Mouse (Mus musculus) hindbrain, embryonic 10.5 days (tissue): ENCODE results near the gene Tchp. TPM values are rescaled to one million over a fixed set of nuclear protein-coding genes. Genes with fewer than 3 reads are reported as not detected.

Source experiments
- DNase-seq: peaks from one replicate; pipeline ENCODE4 v3.0.0-alpha.2; 2017; ENCODE audit warnings: low spot score
- H3K27ac ChIP-seq: fragments of 300-500 bp; sonication (generic); 2 replicates; pipeline ENCODE4 v1.5.1; 2016; ENCODE audit warnings: mild to moderate bottlenecking, moderate library complexity
- H3K27me3 ChIP-seq: fragments of 300-500 bp; sonication (generic); 2 replicates; pipeline ENCODE4 v1.6.1; 2016; ENCODE audit warnings: mild to moderate bottlenecking; ENCODE audit not compliant: poor library complexity, insufficient read depth, severe bottlenecking
- H3K36me3 ChIP-seq: fragments of 300-500 bp; sonication (generic); 2 replicates; pipeline ENCODE4 v1.6.1; 2016; ENCODE audit warnings: mild to moderate bottlenecking, moderate library complexity
- H3K4me1 ChIP-seq: fragments of 300-500 bp; sonication (generic); replicated peaks from 2 replicates; pipeline ENCODE4 v1.6.1; 2016; ENCODE audit warnings: mild to moderate bottlenecking
- H3K4me3 ChIP-seq: fragments of 300-500 bp; sonication (generic); 2 replicates; pipeline ENCODE4 v1.5.1; 2016; ENCODE audit warnings: mild to moderate bottlenecking, moderate library complexity
- H3K9me3 ChIP-seq: fragments of 300-500 bp; sonication (generic); 2 replicates; pipeline ENCODE4 v1.6.1; 2016; ENCODE audit warnings: mild to moderate bottlenecking, moderate library complexity
- WGBS: fragments of 180-500 bp; shearing (Covaris S2); methylation state at CpG from one replicate; pipeline ENCODE4 v1.1.7; 2016; 5-methylcytosine and 5-hydroxymethylcytosine counted together
- polyA plus RNA-seq: library from polyadenylated mRNA; unstranded; fragments of >200 nt; fragmentation: Nextera tagmentation; extraction: Ambion mirVana; gene quantifications from 2 replicates; pipeline ENCODE4 v1.2.1, GENCODE M21; 2016

Gene Tchp
- polyA plus RNA-seq, 1 experiment from 2014 or later = 17.9 TPM

- no peak overlapping the region for H3K4me3 ChIP-seq
- no peak for DNase-seq
- H3K9me3 ChIP-seq = no peaks in the 10 kb centered on the region
- H3K36me3 ChIP-seq = peaks cover 8% of the 10 kb centered on the region
- no peaks in the 10 kb centered on the region for H3K27me3 ChIP-seq
- H3K27ac ChIP-seq = peak overlapping the region; percentile 35; the same call in 1 of the 2 replicates
- WGBS = 79% methylated on average over 8 of the region's 8 CpGs
- peaks cover 66% of the 10 kb centered on the region for H3K4me1 ChIP-seq
Observed at GRCm38 (mm10) chr5:114681717-114682116, 25.8 kb upstream of the Tchp start.

GRCm38 (mm10) chr5:114685986-114686385 lies 21.6 kb upstream of the Tchp start:
- Histone ChIP-seq H3K27me3 (no peaks in the 10 kb centered on the region), H3K9me3 (no peaks in the 10 kb centered on the region), H3K36me3 (no peaks in the 10 kb centered on the region), H3K4me3 (no peak overlapping the region), H3K27ac (no peak overlapping the region), H3K4me1 (peaks cover 75% of the 10 kb centered on the region)
- DNase-seq = no peak
- 90% methylated on average over 5 of the region's 5 CpGs for WGBS

DNA sequence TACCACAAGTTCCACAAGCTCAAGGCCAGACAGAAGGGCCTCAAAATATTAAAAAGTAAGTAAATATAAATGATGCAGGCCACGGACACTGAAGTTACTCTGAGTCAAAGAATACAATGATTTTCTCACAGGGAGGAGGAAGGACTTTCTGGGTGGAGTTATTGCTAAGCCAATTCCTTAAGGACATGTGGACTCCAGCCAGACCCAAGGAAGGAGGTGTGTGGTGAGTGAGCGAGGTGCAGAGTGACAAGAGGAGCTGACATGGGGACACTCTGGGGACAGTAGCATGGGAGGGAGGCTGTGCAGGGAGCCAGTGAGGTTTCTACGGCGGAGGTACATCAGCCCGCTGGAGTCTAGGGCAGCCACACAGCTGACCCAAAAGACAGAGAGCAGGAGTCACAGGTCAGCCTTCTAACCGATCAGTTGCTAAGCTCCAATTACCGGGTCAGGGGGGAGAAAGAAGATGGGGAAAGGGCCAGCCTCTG lies 20.8 kb upstream of the Tchp start:
- no peak overlapping the region for H3K4me3 ChIP-seq
- peaks cover under 1% of the 10 kb centered on the region; the same call in 1 of the 2 replicates for H3K27me3 ChIP-seq
- H3K4me1 ChIP-seq = peaks cover 73% of the 10 kb centered on the region
- 54% methylated on average over 7 of the region's 7 CpGs for WGBS
- no peaks in the 10 kb centered on the region for H3K9me3 ChIP-seq
- H3K27ac ChIP-seq = no peak overlapping the region
- H3K36me3 ChIP-seq = no peaks in the 10 kb centered on the region
- peak; percentile 23 for DNase-seq

- Histone ChIP-seq H3K36me3 (no peaks in the 10 kb centered on the region), H3K9me3 (no peaks in the 10 kb centered on the region), H3K27me3 (peaks cover 5% of the 10 kb centered on the region; the same call in 1 of the 2 replicates), H3K4me1 (peaks cover 65% of the 10 kb centered on the region), H3K27ac (no peak overlapping the region), H3K4me3 (no peak overlapping the region)
- no peak for DNase-seq
Observed at GRCm38 (mm10) chr5:114687901-114688300, 19.7 kb upstream of the Tchp start.

GRCm38 (mm10) chr5:114688703-114689102 lies 18.9 kb upstream of the Tchp start:
- Histone ChIP-seq H3K27ac (no peak overlapping the region), H3K27me3 (peaks cover 5% of the 10 kb centered on the region; the same call in 1 of the 2 replicates), H3K36me3 (no peaks in the 10 kb centered on the region), H3K9me3 (no peaks in the 10 kb centered on the region), H3K4me3 (no peak overlapping the region), H3K4me1 (peaks cover 57% of the 10 kb centered on the region)
- WGBS = 85% methylated on average over 13 of the region's 13 CpGs
- DNase-seq = no peak

DNA sequence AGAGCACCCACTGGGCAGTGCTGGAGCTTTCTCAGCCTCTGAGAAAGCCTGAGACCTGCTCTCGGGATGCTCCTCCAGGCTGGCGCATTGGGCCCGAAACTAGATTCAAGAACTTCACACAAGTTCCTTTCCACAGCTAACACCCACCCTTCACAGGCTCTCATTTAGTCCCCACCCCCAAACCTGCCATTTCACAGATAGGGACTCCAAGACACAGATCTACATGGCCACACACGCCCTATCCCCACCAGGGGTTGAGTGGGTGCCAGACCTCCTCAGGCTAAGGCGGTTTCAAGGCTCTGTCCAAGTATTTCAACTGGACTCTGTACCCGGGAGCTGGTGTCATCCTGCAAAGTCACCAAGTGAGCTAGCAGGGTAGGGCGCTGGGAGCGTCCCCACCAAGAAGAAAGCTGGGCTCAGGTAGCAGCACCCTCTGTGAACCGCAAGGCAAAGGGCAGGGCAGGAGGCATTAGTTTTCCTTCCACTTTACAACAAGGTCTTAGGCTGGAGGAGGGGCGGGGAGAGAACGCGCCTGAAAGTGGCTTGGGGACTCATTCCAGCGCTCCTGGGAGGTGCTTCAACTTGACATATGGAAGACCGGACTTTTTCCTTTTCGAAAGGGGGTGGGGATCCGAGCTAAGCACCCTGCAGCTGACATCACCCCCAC lies 17.7 kb upstream of the Tchp start:
- 21% methylated on average over 16 of the region's 16 CpGs for WGBS
- peak overlapping the region; percentile 90 for H3K4me3 ChIP-seq
- peaks cover 46% of the 10 kb centered on the region for H3K4me1 ChIP-seq
- H3K36me3 ChIP-seq = no peaks in the 10 kb centered on the region
- H3K27me3 ChIP-seq = peaks cover 5% of the 10 kb centered on the region; the same call in 1 of the 2 replicates
- no peaks in the 10 kb centered on the region for H3K9me3 ChIP-seq
- DNase-seq = peak; percentile 12
- peak overlapping the region; percentile 90 for H3K27ac ChIP-seq

- H3K27me3 ChIP-seq = peaks cover 5% of the 10 kb centered on the region; the same call in 1 of the 2 replicates
- peak within 1 kb of the TSS; percentile 90 for H3K4me3 ChIP-seq
- H3K4me1 ChIP-seq = peaks cover 39% of the 10 kb centered on the region
- DNase-seq = peak; percentile 91
- H3K9me3 ChIP-seq = no peaks in the 10 kb centered on the region
- H3K36me3 ChIP-seq = no peaks in the 10 kb centered on the region
- 3% methylated on average over 75 of the region's 75 CpGs for WGBS
- peak within 1 kb of the TSS; percentile 90 for H3K27ac ChIP-seq
Observed at GRCm38 (mm10) chr5:114690633-114691567, 16.7 kb upstream of the Tchp start, which contains the start of gene Gltp. Gene Gltp (minus strand): TSS chr5:114690984.

DNA sequence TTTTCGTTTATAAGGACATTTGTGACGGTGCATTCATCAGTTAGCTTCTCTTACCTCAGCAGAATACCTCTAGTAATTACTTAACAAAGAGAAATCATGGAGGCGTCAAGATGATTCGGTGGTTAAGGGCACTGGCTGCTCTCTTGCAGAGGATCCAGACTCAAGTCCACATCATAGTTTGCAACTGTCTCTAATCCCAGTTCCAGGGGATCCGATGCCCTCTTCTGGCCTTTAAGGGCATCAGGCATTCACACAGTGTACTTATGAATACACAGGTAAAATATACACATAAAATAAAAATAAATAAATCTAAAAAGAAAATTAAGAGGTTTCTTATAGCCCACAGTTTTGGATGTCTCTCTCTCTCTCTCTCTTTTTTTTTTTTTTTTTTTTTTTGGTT lies 11.8 kb upstream of the Tchp start:
- WGBS = 80% methylated on average over 5 of the region's 5 CpGs
- Histone ChIP-seq H3K36me3 (no peaks in the 10 kb centered on the region), H3K9me3 (no peaks in the 10 kb centered on the region), H3K4me3 (no peak overlapping the region), H3K4me1 (peaks cover 6% of the 10 kb centered on the region), H3K27ac (no peak overlapping the region), H3K27me3 (peaks cover 5% of the 10 kb centered on the region; the same call in 1 of the 2 replicates)
- DNase-seq = no peak

DNA sequence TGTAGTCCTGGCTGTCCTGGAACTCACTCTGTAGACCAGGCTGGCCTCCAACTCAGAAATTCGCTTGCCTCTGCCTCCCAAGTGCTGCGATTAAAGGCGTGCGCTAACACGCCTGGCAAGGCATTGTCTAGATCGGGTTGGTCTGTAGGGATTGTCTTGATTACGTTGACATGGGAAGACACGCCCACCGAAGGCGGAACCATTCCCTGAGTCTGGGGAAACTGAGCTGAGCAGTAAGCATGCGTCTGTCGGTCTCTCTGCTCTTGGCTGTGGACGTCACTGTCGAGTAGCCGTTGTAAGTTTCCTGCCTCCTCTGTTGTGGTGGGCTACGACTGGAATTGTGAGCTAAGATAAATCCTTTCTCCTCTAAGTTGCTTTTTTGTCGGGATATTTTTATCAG lies 10.6 kb upstream of the Tchp start:
- 86% methylated on average over 17 of the region's 17 CpGs for WGBS
- no peaks in the 10 kb centered on the region for H3K9me3 ChIP-seq
- no peak for DNase-seq
- no peak overlapping the region for H3K4me3 ChIP-seq
- no peak overlapping the region for H3K27ac ChIP-seq
- peaks cover 3% of the 10 kb centered on the region; the same call in 1 of the 2 replicates for H3K27me3 ChIP-seq
- H3K36me3 ChIP-seq = no peaks in the 10 kb centered on the region
- H3K4me1 ChIP-seq = no peaks in the 10 kb centered on the region

DNA sequence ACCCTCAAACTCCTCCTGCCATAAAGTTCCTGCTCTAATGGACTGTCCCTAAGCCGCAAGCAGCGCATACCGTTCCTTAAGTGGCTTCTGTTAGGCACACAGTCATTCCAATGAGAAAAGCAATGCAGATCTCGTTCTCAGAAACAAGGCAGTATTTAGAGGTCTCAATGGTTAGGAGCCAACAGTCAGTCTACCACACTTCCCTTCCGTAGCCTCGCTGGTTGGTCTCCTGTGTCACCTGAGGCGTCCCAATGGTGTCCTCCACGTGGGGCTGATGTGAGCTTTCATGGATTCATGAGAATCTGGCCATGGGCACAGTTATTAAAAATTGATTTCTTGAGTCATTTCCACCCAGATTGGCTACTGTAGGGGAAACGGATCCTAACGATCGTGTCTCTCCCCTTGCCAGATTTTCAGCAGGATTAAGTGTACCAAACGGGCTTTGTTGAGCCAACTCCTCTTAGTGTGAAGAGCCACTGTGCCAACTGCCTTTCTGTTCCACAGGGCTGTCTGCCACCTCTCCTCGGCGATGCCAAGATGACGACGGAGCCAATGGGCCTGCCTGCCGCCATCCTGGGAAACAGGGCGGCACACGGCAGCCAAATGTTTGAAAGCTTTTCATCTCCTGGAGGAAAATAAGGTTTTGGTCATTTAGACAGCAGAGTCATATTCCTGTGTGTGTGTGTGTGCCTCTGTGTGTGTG lies 9.4 kb upstream of the Tchp start:
- Histone ChIP-seq H3K9me3 (no peaks in the 10 kb centered on the region), H3K27me3 (no peaks in the 10 kb centered on the region), H3K4me1 (peaks cover 4% of the 10 kb centered on the region; the same call in 1 of the 2 replicates), H3K27ac (no peak overlapping the region), H3K36me3 (no peaks in the 10 kb centered on the region), H3K4me3 (no peak overlapping the region)
- no peak for DNase-seq
- 90% methylated on average over 19 of the region's 19 CpGs for WGBS

DNA sequence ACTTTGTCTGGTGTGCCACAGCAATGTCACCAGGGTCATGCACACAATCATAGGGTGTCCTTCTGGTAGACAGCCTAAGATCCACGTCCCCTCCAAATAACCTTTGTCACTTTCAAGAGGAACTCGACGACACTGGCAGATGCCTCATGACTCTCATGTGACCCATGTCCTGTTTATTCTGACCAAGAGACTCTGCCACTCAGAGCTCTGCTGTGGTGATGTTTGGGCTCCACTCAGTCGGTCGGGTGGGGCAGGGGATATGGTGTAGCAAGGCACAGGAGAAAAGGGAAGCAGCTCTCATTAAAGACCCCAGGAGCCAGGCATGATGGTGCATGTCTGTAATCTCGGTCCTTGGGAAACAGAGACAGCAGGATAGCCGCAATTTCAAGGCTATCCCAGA lies 8.5 kb upstream of the Tchp start:
- WGBS = 76% methylated on average over 7 of the region's 7 CpGs
- no peaks in the 10 kb centered on the region; the same call in 1 of the 2 replicates for H3K27me3 ChIP-seq
- no peak overlapping the region for H3K4me3 ChIP-seq
- H3K36me3 ChIP-seq = no peaks in the 10 kb centered on the region
- peaks cover 4% of the 10 kb centered on the region; the same call in 1 of the 2 replicates for H3K4me1 ChIP-seq
- no peaks in the 10 kb centered on the region for H3K9me3 ChIP-seq
- DNase-seq = no peak
- no peak overlapping the region for H3K27ac ChIP-seq
